Mouse (Mus musculus) megakaryocyte, embryonic 14.5 days (primary cell): ENCODE results near the gene Abhd2. TPM values are rescaled to one million over a fixed set of nuclear protein-coding genes. Genes with fewer than 3 reads are reported as not detected.

Source experiments
- H3K27me3 ChIP-seq: replicated peaks from 2 replicates; pipeline ENCODE3; 2012; ENCODE audit warnings: inconsistent platforms
- H3K36me3 ChIP-seq: replicated peaks from 2 replicates; pipeline ENCODE3; 2012; ENCODE audit warnings: low read length, inconsistent platforms, mixed read lengths
- H3K4me1 ChIP-seq: 2 replicates; pipeline ENCODE4 v1.6.1; 2012; ENCODE audit warnings: inconsistent platforms
- H3K4me3 ChIP-seq: replicated peaks from 2 replicates; pipeline ENCODE3; 2012; ENCODE audit warnings: moderate library complexity, mild to moderate bottlenecking, inconsistent platforms
- H3K9me3 ChIP-seq: 2 replicates; pipeline ENCODE4 v1.6.1; 2012; ENCODE audit warnings: inconsistent platforms
- FLI1 ChIP-seq: IDR thresholded peaks from 2 replicates; pipeline ENCODE4 v1.6.1; 2012; ENCODE audit warnings: low read length, inconsistent platforms, mixed read lengths
- GATA1 ChIP-seq: IDR thresholded peaks from 3 replicates; pipeline ENCODE4 v1.6.1; 2012; ENCODE audit warnings: mixed read lengths, low read length, inconsistent platforms, borderline replicate concordance
- polyA plus RNA-seq: library from polyadenylated mRNA; stranded (reverse); fragments of >175 nt; gene quantifications from 2 replicates; pipeline ENCODE4 v1.2.3, GENCODE M21; 2012; ENCODE audit warnings: low replicate concordance; ENCODE audit not compliant: insufficient read depth

Gene Abhd2
- 18.2 and 77.1 TPM in 2 replicates for polyA plus RNA-seq

GRCm38 (mm10) chr7:79272789-79273718 is at the start of gene Abhd2:
Abhd2 (plus strand) TSS chr7:79273199.
- TF ChIP-seq GATA1, result no peak
- Histone ChIP-seq H3K36me3 (peaks cover 32% of the 10 kb centered on the region), H3K9me3 (no peaks in the 10 kb centered on the region), H3K4me1 (peaks cover 92% of the 10 kb centered on the region), H3K4me3 (peak within 1 kb of the TSS; percentile 96), H3K27me3 (no peaks in the 10 kb centered on the region)

GRCm38 (mm10) chr7:79225477-79225876 is 47.5 kb upstream of the Abhd2 start:
- Histone ChIP-seq H3K9me3 (peaks cover 11% of the 10 kb centered on the region), H3K4me3 (no peak overlapping the region), H3K27me3 (peaks cover 14% of the 10 kb centered on the region), H3K36me3 (no peaks in the 10 kb centered on the region), H3K4me1 (peaks cover 20% of the 10 kb centered on the region)
- TF ChIP-seq GATA1 (no peak), FLI1 (no peak)

- Histone ChIP-seq H3K27me3 (peaks cover 18% of the 10 kb centered on the region), H3K36me3 (no peaks in the 10 kb centered on the region), H3K4me1 (peaks cover 20% of the 10 kb centered on the region), H3K4me3 (no peak overlapping the region), H3K9me3 (peaks cover 18% of the 10 kb centered on the region)
- TF ChIP-seq FLI1 (no peak), GATA1 (no peak)
These were observed 46.8 kb upstream of the Abhd2 start for GRCm38 (mm10) chr7:79226172-79226571.

GRCm38 (mm10) chr7:79226834-79227486 is 46.0 kb upstream of the Abhd2 start:
- H3K4me1 ChIP-seq, result peaks cover 26% of the 10 kb centered on the region
- H3K27me3 ChIP-seq, result peaks cover 16% of the 10 kb centered on the region
- no peak overlapping the region for H3K4me3 ChIP-seq
- H3K36me3 ChIP-seq, result no peaks in the 10 kb centered on the region
- no peak for TF ChIP-seq GATA1
- no peak for TF ChIP-seq FLI1
- H3K9me3 ChIP-seq, result peaks cover 19% of the 10 kb centered on the region

GRCm38 (mm10) chr7:79228471-79228870 is 44.5 kb upstream of the Abhd2 start:
- peaks cover 30% of the 10 kb centered on the region for H3K4me1 ChIP-seq
- TF ChIP-seq GATA1 (no peak), FLI1 (no peak)
- no peaks in the 10 kb centered on the region for H3K36me3 ChIP-seq
- H3K9me3 ChIP-seq, result peaks cover 19% of the 10 kb centered on the region
- no peak overlapping the region for H3K4me3 ChIP-seq
- peaks cover 16% of the 10 kb centered on the region for H3K27me3 ChIP-seq

GRCm38 (mm10) chr7:79231577-79231976 is 41.4 kb upstream of the Abhd2 start:
- Histone ChIP-seq H3K4me3 (no peak overlapping the region), H3K36me3 (no peaks in the 10 kb centered on the region), H3K9me3 (peaks cover 10% of the 10 kb centered on the region), H3K4me1 (peaks cover 20% of the 10 kb centered on the region), H3K27me3 (peaks cover 25% of the 10 kb centered on the region)
- no peak for TF ChIP-seq GATA1

GRCm38 (mm10) chr7:79232048-79232447 is 41.0 kb upstream of the Abhd2 start:
- peaks cover 19% of the 10 kb centered on the region for H3K4me1 ChIP-seq
- H3K9me3 ChIP-seq, result peaks cover 10% of the 10 kb centered on the region
- H3K27me3 ChIP-seq, result peaks cover 29% of the 10 kb centered on the region
- no peaks in the 10 kb centered on the region for H3K36me3 ChIP-seq
- H3K4me3 ChIP-seq, result no peak overlapping the region
- TF ChIP-seq FLI1 (no peak), GATA1 (no peak)

- Histone ChIP-seq H3K36me3 (no peaks in the 10 kb centered on the region), H3K9me3 (no peaks in the 10 kb centered on the region), H3K27me3 (peaks cover 60% of the 10 kb centered on the region), H3K4me1 (peaks cover 3% of the 10 kb centered on the region; the same call in 1 of the 2 replicates), H3K4me3 (no peak overlapping the region)
- no peak for TF ChIP-seq FLI1
- no peak for TF ChIP-seq GATA1
These were observed 34.3 kb upstream of the Abhd2 start for GRCm38 (mm10) chr7:79238741-79239140.

GRCm38 (mm10) chr7:79241931-79242625 is 30.9 kb upstream of the Abhd2 start:
- Histone ChIP-seq H3K9me3 (no peaks in the 10 kb centered on the region), H3K27me3 (peaks cover 53% of the 10 kb centered on the region), H3K4me3 (no peak overlapping the region), H3K36me3 (no peaks in the 10 kb centered on the region), H3K4me1 (peaks cover 14% of the 10 kb centered on the region)
- TF ChIP-seq FLI1, result no peak
- TF ChIP-seq GATA1, result no peak

- no peaks in the 10 kb centered on the region for H3K9me3 ChIP-seq
- TF ChIP-seq GATA1 (no peak), FLI1 (no peak)
These were observed 29.8 kb upstream of the Abhd2 start for GRCm38 (mm10) chr7:79243236-79243635.

More at GRCm38 (mm10) chr7:79243236-79243635, 29.8 kb upstream of the Abhd2 start:
- peaks cover 26% of the 10 kb centered on the region for H3K4me1 ChIP-seq
- H3K36me3 ChIP-seq, result no peaks in the 10 kb centered on the region
- H3K27me3 ChIP-seq, result peaks cover 51% of the 10 kb centered on the region
- H3K4me3 ChIP-seq, result no peak overlapping the region
